Mouse (Mus musculus): ENCODE results near the gene Dynll1.

- no peak for TF ChIP-seq CTCF (IDR thresholded peaks at IDR 0.05)
- 0 out of 2 replicates have a peak, but pooled peaks have one; percentile 41 for TF ChIP-seq EP300 (IDR thresholded peaks at IDR 0.05; ENCODE audit: insufficient read depth, low read depth, low read length)
- TF ChIP-seq POLR2A (IDR thresholded peaks at IDR 0.05; ENCODE audit: insufficient read depth, low read depth, low read length): no peak
Observed at GRCm38 (mm10) chr5:115268266-115268665, 32.5 kb downstream of the Dynll1 start.
